Mouse (Mus musculus) central nervous system, embryonic 18 days (tissue): ENCODE measurements around the gene Nacc1. TPM values are rescaled to one million over a fixed set of nuclear protein-coding genes. Genes with fewer than 3 reads are reported as not detected.

Experiments used
- polyA plus RNA-seq: library from polyadenylated mRNA; depleted of rRNA; stranded (reverse); fragments of >200 nt; gene quantifications from 2 replicates; pipeline ENCODE4 v1.2.3, GENCODE M21; 2012; rRNA removed

Nacc1 gene
- 54.4 and 58.8 TPM in 2 replicates for polyA plus RNA-seq

GRCm38 (mm10) chr8:84687705-84688100 lies at the start of gene Nacc1:
Gene Nacc1, minus strand, starts transcription at chr8:84687862.

GRCm38 (mm10) chr8:84722850-84723570 lies 35.3 kb upstream of the Nacc1 start, which contains the start of gene G430095P16Rik:
Gene G430095P16Rik, plus strand, starts transcription at chr8:84723007.

GRCm38 (mm10) chr8:84700941-84701911 lies 13.6 kb upstream of the Nacc1 start, which contains the start of gene Lyl1:
Gene Lyl1, plus strand, starts transcription at chr8:84701457.

GRCm38 (mm10) chr8:84686191-84687002 lies 1.3 kb downstream of the Nacc1 start, which contains the start of gene Trmt1:
Gene Trmt1, plus strand, starts transcription at chr8:84686307.

GRCm38 (mm10) chr8:84662581-84663065 lies 25.0 kb downstream of the Nacc1 start, which contains the start of gene Ier2:
Gene Ier2, minus strand, starts transcription at chr8:84662852.

Other genes with a start within 250 kb of the Nacc1 start
- gene Ier2, start 25.0 kb downstream of the Nacc1 start, polyA plus RNA-seq: 4.8 and 5.3 TPM in 2 replicates
- gene Trmt1, start 1.6 kb downstream of the Nacc1 start, polyA plus RNA-seq: 140 and 147 TPM in 2 replicates
- 3.0 and 3.1 TPM in 2 replicates for gene Lyl1, start 13.6 kb upstream of the Nacc1 start, polyA plus RNA-seq
- gene G430095P16Rik, start 35.1 kb upstream of the Nacc1 start, polyA plus RNA-seq: 0.32 and 0.47 TPM in 2 replicates
- 45.9 and 59.1 TPM in 2 replicates for gene Nfix, start 112.5 kb upstream of the Nacc1 start, polyA plus RNA-seq
- 9.1 and 10.1 TPM in 2 replicates for gene Dand5, start 135.0 kb upstream of the Nacc1 start, polyA plus RNA-seq
- 30.8 and 35.2 TPM in 2 replicates for gene Gadd45gip1, start 143.7 kb upstream of the Nacc1 start, polyA plus RNA-seq
- 52.2 and 59.0 TPM in 2 replicates for gene Rad23a, start 152.8 kb upstream of the Nacc1 start, polyA plus RNA-seq
- 521 and 537 TPM in 2 replicates for gene Calr, start 159.1 kb upstream of the Nacc1 start, polyA plus RNA-seq
- 116 and 119 TPM in 2 replicates for gene Farsa, start 169.1 kb upstream of the Nacc1 start, polyA plus RNA-seq
- gene Syce2, start 184.2 kb upstream of the Nacc1 start, polyA plus RNA-seq: 31.6 and 36.2 TPM in 2 replicates
- gene Gcdh, start 206.1 kb upstream of the Nacc1 start, polyA plus RNA-seq: 50.4 and 56.7 TPM in 2 replicates
- 0.32 and 0.45 TPM in 2 replicates for gene Klf1, start 214.1 kb upstream of the Nacc1 start, polyA plus RNA-seq
- 3.3 TPM in 2 replicates for gene Dnase2a, start 220.7 kb upstream of the Nacc1 start, polyA plus RNA-seq
- 122 and 141 TPM in 2 replicates for gene Mast1, start 249.5 kb upstream of the Nacc1 start, polyA plus RNA-seq